Mouse (Mus musculus): ENCODE results near the gene Alad. TPM values are rescaled to one million over a fixed set of nuclear protein-coding genes. Genes with fewer than 3 reads are reported as not detected.

Alad gene
- polyA plus RNA-seq, 1 experiment from 2014 or later: 75.9 TPM

DNA sequence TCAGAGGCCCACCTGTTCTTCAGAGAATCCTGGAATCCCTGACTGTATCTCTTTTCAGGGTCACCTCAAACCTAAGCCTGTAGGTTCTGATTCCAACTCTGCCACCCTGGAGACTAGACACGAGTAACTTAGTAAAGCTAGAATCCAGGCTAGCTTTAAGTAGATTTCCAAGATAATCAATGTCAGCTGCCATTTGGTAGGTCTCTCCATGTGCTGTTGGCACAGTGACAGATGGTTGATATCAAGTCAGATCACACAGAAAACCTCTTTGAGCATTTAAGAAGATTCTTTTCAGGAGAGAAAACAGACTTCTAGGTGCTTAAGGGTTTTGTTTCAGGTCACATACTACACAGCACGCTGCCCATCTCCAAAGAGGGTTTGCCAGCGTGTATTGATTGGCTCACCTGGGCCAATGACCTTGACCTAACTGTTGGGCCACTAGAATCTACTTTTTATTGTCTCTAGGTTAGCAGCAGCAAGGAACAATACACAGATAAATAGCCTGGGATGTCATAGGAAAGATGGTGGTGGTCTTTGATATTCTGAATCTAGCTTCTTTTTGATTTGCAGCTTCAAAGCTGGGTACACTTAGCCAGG, 16.2 kb downstream of the Alad start, which contains the start of gene Hdhd3:
TSS of gene Hdhd3 (minus strand) at position 94 of the 597 bp plus-strand sequence.
- Histone ChIP-seq H3K9ac (replicated peaks) (peak within 1 kb of the TSS; percentile 76), H3K4me1 (replicated peaks) (peaks cover 15% of the 10 kb centered on the region), H3K4me3 (replicated peaks) (peak within 1 kb of the TSS; percentile 76), H3K36me3 (peaks cover 27% of the 10 kb centered on the region), H3K9me3 (no peaks in the 10 kb centered on the region), H3K27me3 (no peaks in the 10 kb centered on the region), H3K4me2 (peak within 1 kb of the TSS; percentile 72), H3K27ac (peak within 1 kb of the TSS; percentile 53; the same call in 1 of the 2 replicates)
- ATAC-seq (ENCODE audit: insufficient number of reproducible peaks, insufficient read depth, low FRiP score, low TSS enrichment, low read depth): no peak
- WGBS: 77% methylated on average over 3 of the region's 3 CpGs

DNA sequence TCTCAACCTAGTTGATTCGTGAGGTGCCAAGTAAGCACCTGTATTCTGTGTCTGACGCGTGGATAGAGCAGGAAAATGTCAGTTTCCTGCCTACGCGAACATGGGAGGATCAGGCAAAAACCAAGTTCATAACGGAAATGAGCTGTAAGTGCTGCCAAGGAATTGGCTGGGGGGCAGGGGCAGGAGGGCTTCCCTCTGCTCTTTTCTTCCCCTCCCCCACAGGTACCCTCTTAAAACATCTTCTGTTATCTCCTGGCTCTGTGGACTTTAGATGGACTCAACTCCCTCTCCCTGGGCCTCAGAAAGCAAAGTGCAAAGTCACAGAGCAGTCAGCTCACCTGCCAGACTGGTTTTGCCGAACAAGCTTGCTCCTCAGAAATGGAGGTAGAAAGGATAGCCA, 16.7 kb downstream of the Alad start:
- Histone ChIP-seq H3K9me3 (no peaks in the 10 kb centered on the region), H3K36me3 (peaks cover 27% of the 10 kb centered on the region), H3K27ac (no peak overlapping the region), H3K4me3 (replicated peaks) (no peak overlapping the region), H3K4me2 (no peak overlapping the region), H3K9ac (replicated peaks) (no peak overlapping the region), H3K27me3 (no peaks in the 10 kb centered on the region), H3K4me1 (replicated peaks) (peaks cover 15% of the 10 kb centered on the region)
- no peak for ATAC-seq (ENCODE audit: insufficient number of reproducible peaks, insufficient read depth, low FRiP score, low TSS enrichment, low read depth)
- 73% methylated on average over 7 of the region's 7 CpGs for WGBS

DNA sequence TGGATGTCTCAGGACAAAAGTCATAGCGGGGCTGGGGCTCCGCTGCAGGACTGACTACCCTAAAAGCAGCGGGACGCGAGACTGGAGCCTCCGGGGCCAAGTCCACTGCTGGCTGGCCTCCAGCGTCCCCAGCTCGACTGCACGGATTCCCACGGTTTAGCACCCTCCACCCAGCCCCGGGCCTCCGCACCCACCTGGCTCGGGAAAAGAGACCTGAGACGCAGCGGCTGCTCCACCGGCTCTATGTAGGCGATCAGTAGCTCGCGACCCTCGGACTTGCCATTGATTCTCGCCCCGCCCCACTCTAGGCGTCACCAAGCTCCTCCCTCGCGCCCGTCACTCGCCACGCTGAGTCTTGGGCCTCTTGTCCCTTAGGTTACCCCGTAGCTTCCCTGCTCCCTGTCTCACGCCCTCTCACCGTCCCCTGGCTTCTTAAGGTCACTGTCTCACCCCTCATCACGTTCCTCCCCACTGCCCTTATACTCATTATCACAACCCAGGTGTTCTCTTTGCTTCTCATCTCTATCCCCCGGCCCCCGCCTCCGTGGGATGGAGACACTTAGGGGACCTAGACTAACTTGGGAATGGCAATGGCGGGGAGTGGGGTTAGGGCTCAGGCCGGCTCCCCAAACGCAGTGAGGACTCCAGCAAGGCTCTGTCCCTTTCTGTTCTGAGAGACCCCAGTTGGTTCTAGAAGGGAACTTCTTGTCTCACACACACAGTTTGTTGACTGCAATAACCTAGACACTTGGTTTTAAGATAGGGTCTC, 17.6 kb downstream of the Alad start:
- H3K27me3 ChIP-seq: no peaks in the 10 kb centered on the region
- peaks cover 15% of the 10 kb centered on the region for H3K4me1 ChIP-seq (replicated peaks)
- peaks cover 26% of the 10 kb centered on the region for H3K36me3 ChIP-seq
- H3K27ac ChIP-seq: peak overlapping the region; percentile 72
- ATAC-seq (ENCODE audit: insufficient number of reproducible peaks, insufficient read depth, low FRiP score, low TSS enrichment, low read depth): peak; percentile 91
- peak overlapping the region; percentile 72 for H3K4me2 ChIP-seq
- H3K9me3 ChIP-seq: no peaks in the 10 kb centered on the region
- H3K9ac ChIP-seq (replicated peaks): peak overlapping the region; percentile 76
- H3K4me3 ChIP-seq (replicated peaks): peak overlapping the region; percentile 76
- 2% methylated on average over 38 of the region's 38 CpGs for WGBS

DNA sequence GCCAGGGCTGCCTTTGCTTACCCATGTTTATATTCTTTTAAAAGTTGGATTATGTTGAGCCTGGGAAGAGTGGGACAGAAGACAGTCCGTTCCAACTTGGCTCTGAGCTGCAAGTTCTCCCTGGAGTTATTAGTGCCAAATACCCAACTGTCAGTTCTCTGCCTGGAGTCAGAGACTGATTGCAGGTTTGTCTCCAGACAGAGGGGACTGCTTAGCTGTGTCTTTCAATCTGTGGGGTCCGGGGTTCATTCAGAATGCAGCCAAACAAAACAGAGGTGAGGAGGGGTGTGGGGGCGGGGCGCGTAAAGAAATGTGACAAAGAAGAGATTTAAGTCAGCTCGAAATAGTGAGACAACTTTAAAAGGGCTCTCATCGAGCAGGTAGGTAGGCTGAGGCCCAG, 18.2 kb downstream of the Alad start:
- WGBS: 2% methylated on average over 7 of the region's 7 CpGs
- Histone ChIP-seq H3K36me3 (peaks cover 31% of the 10 kb centered on the region), H3K4me1 (replicated peaks) (peaks cover 15% of the 10 kb centered on the region), H3K27ac (peak overlapping the region; percentile 72), H3K4me3 (replicated peaks) (peak overlapping the region; percentile 76), H3K27me3 (no peaks in the 10 kb centered on the region), H3K9ac (replicated peaks) (peak overlapping the region; percentile 76), H3K9me3 (no peaks in the 10 kb centered on the region), H3K4me2 (peak overlapping the region; percentile 72)
- ATAC-seq (ENCODE audit: insufficient number of reproducible peaks, insufficient read depth, low FRiP score, low TSS enrichment, low read depth): no peak; the same call in 1 of the 2 replicates

DNA sequence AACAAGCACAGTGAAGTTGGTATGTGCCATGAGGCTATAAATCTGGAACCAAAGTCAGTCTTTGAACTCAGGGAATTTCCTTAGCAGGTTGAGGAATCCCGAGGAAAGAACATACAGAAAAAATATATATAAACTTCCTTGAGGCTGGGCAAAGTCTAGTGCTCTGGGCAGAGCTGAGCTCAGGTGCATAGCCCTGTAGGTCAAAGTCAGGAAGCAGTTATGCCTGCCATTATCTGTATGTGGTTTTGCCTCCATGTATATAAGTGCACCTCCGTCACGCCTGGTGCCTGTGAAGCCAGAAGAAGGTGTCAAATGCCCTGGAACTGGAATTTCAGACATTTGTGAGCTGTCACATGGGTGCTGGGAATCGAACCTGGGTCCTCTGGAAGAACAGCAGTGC, 18.9 kb downstream of the Alad start:
- H3K9ac ChIP-seq (replicated peaks): no peak overlapping the region
- H3K4me3 ChIP-seq (replicated peaks): no peak overlapping the region
- H3K4me2 ChIP-seq: no peak overlapping the region
- ATAC-seq (ENCODE audit: insufficient number of reproducible peaks, insufficient read depth, low FRiP score, low TSS enrichment, low read depth): no peak
- peaks cover 15% of the 10 kb centered on the region for H3K4me1 ChIP-seq (replicated peaks)
- no peak overlapping the region for H3K27ac ChIP-seq
- 76% methylated on average over 4 of the region's 4 CpGs for WGBS
- H3K36me3 ChIP-seq: peaks cover 36% of the 10 kb centered on the region
- no peaks in the 10 kb centered on the region for H3K27me3 ChIP-seq
- no peaks in the 10 kb centered on the region for H3K9me3 ChIP-seq

DNA sequence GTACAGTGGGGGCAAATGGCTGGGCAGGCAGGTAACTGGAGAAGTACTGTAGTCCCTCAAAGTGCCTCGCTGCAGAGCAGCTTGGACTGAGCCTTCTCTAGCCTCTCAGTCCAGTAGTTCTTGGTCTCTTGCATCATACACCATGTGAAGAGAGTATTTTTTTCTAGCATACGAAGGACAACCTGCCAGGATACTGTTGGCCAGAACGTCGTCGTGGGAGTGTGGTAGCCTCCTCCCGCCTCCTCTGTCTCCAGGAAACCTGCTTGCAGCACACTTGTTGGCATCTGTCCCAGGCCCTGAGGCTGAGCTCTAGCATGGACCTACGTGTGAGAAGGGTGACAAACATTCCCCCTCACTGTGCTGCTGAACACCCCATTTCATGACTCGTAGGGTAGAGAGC, 22.9 kb downstream of the Alad start:
- Histone ChIP-seq H3K4me3 (replicated peaks) (no peak overlapping the region), H3K27ac (no peak overlapping the region), H3K9me3 (no peaks in the 10 kb centered on the region), H3K27me3 (no peaks in the 10 kb centered on the region), H3K36me3 (peaks cover 36% of the 10 kb centered on the region), H3K4me1 (replicated peaks) (peaks cover 9% of the 10 kb centered on the region), H3K9ac (replicated peaks) (no peak overlapping the region), H3K4me2 (no peak overlapping the region)
- no peak for ATAC-seq (ENCODE audit: insufficient number of reproducible peaks, insufficient read depth, low FRiP score, low TSS enrichment, low read depth)
- WGBS: 81% methylated on average over 8 of the region's 8 CpGs

DNA sequence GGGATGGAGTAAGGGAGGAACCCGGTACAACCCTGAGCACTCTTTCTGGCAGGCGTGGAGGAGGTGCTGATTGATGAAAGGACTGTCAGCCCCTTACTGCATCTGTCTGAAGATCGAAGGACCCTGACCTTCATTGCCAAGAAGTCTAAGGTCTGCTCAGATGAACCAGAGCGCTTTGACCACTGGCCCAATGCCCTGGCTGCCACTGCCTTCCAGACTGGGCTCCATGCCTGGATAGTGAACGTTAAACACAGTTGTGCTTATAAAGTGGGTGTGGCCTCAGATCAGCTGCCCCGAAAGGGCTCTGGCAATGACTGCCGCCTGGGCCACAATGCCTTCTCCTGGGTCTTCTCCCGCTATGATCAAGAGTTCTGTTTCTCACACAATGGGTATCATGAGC, 23.8 kb downstream of the Alad start:
- Histone ChIP-seq H3K4me1 (replicated peaks) (peaks cover 4% of the 10 kb centered on the region), H3K27me3 (no peaks in the 10 kb centered on the region), H3K36me3 (peaks cover 36% of the 10 kb centered on the region), H3K27ac (no peak overlapping the region), H3K4me3 (replicated peaks) (no peak overlapping the region), H3K9ac (replicated peaks) (no peak overlapping the region), H3K4me2 (no peak overlapping the region), H3K9me3 (no peaks in the 10 kb centered on the region)
- no peak for ATAC-seq (ENCODE audit: insufficient number of reproducible peaks, insufficient read depth, low FRiP score, low TSS enrichment, low read depth)
- WGBS: 81% methylated on average over 8 of the region's 8 CpGs

DNA sequence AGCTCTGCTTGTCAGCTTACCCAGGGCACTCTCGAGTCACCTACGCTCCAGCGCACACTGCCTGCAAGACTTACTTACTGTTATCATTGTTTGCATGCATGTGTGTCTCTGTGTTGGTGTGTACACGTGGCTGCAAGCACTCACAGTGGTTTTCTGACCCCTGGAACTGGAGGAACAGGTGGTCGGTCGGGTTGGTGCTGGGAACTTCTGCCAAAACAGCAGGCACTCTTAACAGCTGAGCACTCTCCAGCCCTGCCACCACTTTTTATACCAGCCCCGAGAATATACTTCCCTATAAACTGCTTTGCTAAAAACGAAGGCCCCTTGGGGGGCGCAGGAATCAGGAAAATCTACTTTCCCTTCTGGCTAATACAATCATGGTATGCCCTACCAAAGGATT, 25.5 kb downstream of the Alad start:
- no peak for ATAC-seq (ENCODE audit: insufficient number of reproducible peaks, insufficient read depth, low FRiP score, low TSS enrichment, low read depth)
- WGBS: 71% methylated on average over 9 of the region's 9 CpGs
- H3K4me1 ChIP-seq (replicated peaks): no peaks in the 10 kb centered on the region
- peaks cover 30% of the 10 kb centered on the region for H3K36me3 ChIP-seq
- no peak overlapping the region for H3K27ac ChIP-seq
- H3K4me3 ChIP-seq (replicated peaks): no peak overlapping the region
- no peak overlapping the region for H3K9ac ChIP-seq (replicated peaks)
- no peaks in the 10 kb centered on the region for H3K27me3 ChIP-seq
- no peaks in the 10 kb centered on the region for H3K9me3 ChIP-seq
- H3K4me2 ChIP-seq: no peak overlapping the region

DNA sequence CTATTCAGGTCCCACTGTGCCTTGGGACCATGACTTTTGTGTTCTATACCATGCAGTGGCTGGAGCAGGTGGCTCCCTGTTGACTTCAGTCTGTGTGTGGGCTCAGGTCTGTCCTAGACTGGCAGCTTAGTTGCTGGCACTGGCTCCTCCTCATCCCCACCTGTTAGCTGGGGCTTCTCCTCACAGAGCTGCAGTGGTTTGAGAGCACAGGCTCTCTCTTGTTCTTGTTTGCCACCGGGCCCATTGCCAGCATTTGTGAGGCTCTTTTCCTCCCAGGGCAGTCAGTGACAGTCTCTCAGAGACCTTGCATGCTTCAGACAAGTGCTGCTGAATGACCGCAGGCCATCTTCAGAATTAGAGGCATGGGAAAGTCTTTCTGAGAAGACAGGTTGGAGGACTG, 27.0 kb downstream of the Alad start:
- Histone ChIP-seq H3K4me3 (replicated peaks) (no peak overlapping the region), H3K9me3 (no peaks in the 10 kb centered on the region), H3K27me3 (no peaks in the 10 kb centered on the region), H3K4me2 (no peak overlapping the region), H3K9ac (replicated peaks) (no peak overlapping the region), H3K36me3 (peaks cover 14% of the 10 kb centered on the region), H3K4me1 (replicated peaks) (no peaks in the 10 kb centered on the region), H3K27ac (no peak overlapping the region)
- ATAC-seq (ENCODE audit: insufficient number of reproducible peaks, insufficient read depth, low FRiP score, low TSS enrichment, low read depth): no peak
- WGBS: 83% methylated on average over 2 of the region's 2 CpGs

DNA sequence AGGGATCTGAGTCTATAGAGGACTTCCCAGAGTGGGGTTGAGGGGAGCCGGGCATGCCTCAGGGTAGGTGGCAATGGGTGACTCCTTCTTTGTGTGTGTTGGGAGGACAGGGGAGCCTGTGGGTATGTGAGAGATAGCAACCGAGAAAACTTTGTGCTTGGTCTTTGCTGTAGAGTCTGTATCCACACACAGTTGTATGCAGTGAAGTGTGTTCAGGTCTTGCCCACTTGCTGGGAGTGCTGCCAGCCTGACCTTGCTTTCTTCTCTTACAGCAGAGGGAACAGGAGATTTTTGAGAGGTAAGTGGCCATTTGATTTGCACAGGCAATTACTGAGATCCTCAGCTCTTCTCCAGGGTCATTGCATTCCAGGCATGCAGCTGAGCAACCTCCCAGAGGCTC, 31.8 kb downstream of the Alad start:
- no peak for ATAC-seq (ENCODE audit: insufficient number of reproducible peaks, insufficient read depth, low FRiP score, low TSS enrichment, low read depth)
- no peaks in the 10 kb centered on the region for H3K36me3 ChIP-seq
- no peaks in the 10 kb centered on the region for H3K4me1 ChIP-seq (replicated peaks)
- no peak overlapping the region for H3K4me3 ChIP-seq (replicated peaks)
- H3K9ac ChIP-seq (replicated peaks): no peak overlapping the region
- H3K9me3 ChIP-seq: no peaks in the 10 kb centered on the region
- 74% methylated on average over 2 of the region's 2 CpGs for WGBS
- no peak overlapping the region for H3K4me2 ChIP-seq
- H3K27me3 ChIP-seq: no peaks in the 10 kb centered on the region
- H3K27ac ChIP-seq: no peak overlapping the region

DNA sequence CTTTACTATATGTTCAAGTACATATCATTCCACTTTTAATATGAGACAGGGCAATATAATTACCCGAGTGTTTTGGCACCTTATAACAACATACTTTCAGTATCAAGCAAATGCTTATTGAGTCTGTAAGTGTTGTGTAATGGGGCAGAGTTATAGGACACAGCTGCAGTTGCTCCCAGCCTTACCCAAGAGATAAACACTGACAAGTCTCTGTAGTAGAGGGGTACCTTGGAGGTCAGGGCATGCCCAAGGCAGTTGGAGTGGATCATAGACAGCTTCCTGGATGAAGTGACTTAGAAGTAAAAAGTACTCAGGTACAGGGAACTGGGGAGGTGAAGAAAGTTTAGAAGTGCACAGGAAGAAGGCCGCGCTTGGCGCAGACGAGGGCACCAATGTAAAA, 32.5 kb downstream of the Alad start:
- WGBS: 89% methylated on average over 5 of the region's 5 CpGs
- no peak for ATAC-seq (ENCODE audit: insufficient number of reproducible peaks, insufficient read depth, low FRiP score, low TSS enrichment, low read depth)
- no peak overlapping the region for H3K9ac ChIP-seq (replicated peaks)
- no peak overlapping the region for H3K4me3 ChIP-seq (replicated peaks)
- no peaks in the 10 kb centered on the region for H3K36me3 ChIP-seq
- H3K27me3 ChIP-seq: peaks cover 5% of the 10 kb centered on the region; the same call in 1 of the 2 replicates
- H3K4me1 ChIP-seq (replicated peaks): no peaks in the 10 kb centered on the region
- H3K9me3 ChIP-seq: no peaks in the 10 kb centered on the region
- no peak overlapping the region for H3K27ac ChIP-seq
- no peak overlapping the region for H3K4me2 ChIP-seq
